Mouse (Mus musculus): ENCODE results near the gene Gm20388.
"Not testable (repeated sequence)": the region's sequence is repeated elsewhere in the genome, so short reads cannot be mapped to it uniquely, and the experiment has no call there.

Gene Gm20388

GRCm38 (mm10) chr8:123808671-123809070, 3898.0 kb downstream of the Gm20388 start:
- DNase-seq = no peak

- not testable (repeated sequence) for DNase-seq
Observed at GRCm38 (mm10) chr8:123809342-123809741, 3898.7 kb downstream of the Gm20388 start.

- DNase-seq = no peak
Observed at GRCm38 (mm10) chr8:123812227-123812626, 3901.6 kb downstream of the Gm20388 start.

GRCm38 (mm10) chr8:123813173-123813891, 3902.7 kb downstream of the Gm20388 start:
- no peak for DNase-seq

GRCm38 (mm10) chr8:123813892-123814266, 3903.2 kb downstream of the Gm20388 start:
- no peak for DNase-seq

DNA sequence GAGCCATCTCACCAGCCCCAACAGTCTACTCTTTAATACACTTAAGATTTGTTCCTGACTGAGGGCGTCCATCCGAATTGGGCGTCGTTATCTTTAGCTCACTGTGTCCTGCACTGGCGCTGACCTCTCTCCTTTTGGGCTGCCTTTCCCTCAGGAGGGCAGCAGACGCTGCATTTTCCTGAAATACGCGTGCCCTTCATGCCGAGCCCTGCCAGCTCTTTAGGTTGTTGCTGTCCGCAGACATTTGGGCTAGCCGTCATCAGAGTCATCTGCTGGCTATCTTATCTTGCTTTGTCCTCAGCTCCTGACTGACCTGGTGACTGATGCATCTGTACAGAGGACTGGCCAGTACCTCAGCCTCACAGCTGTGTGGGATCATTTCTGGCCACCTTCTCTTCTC, 3904.7 kb downstream of the Gm20388 start:
- no peak for DNase-seq

DNA sequence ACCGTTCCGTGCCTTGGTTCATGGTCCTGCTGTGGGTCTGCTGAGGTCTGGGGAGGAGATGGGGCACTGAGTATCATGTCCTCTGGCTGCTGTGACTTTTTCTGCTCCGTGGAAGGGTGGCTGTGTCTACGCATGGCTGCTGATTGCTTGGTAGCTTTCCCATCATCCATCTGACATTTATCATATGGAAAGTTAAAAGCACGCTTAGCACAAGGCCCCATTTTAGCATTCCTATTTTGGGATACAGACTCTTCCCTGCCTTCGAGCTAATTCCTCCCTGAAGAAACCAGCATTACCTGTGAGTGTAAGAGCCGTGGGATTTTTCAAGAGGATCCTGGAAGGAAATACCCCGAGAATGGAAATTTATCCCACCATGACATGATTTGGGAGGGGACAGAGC, 3906.3 kb downstream of the Gm20388 start:
- DNase-seq = no peak

DNA sequence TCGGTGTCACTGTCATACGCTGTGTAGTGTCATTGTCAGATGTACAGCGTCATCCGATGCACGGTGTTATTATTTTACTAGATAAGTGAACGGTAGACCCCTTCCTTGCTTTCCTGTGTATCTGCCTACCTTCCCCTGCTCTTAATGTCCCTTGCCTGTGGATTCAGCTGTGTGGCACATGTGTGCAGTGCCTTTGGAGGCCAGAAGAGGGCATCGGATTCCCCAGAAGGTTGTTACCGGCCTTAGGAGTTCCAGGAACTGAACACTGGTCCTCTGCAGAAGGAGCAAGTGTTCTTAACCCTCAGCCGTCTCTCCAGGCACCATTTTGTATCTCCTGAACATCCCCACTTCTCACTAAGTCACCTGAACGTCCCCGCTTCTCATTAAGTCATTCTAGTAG, 3907.1 kb downstream of the Gm20388 start:
- DNase-seq = no peak

DNA sequence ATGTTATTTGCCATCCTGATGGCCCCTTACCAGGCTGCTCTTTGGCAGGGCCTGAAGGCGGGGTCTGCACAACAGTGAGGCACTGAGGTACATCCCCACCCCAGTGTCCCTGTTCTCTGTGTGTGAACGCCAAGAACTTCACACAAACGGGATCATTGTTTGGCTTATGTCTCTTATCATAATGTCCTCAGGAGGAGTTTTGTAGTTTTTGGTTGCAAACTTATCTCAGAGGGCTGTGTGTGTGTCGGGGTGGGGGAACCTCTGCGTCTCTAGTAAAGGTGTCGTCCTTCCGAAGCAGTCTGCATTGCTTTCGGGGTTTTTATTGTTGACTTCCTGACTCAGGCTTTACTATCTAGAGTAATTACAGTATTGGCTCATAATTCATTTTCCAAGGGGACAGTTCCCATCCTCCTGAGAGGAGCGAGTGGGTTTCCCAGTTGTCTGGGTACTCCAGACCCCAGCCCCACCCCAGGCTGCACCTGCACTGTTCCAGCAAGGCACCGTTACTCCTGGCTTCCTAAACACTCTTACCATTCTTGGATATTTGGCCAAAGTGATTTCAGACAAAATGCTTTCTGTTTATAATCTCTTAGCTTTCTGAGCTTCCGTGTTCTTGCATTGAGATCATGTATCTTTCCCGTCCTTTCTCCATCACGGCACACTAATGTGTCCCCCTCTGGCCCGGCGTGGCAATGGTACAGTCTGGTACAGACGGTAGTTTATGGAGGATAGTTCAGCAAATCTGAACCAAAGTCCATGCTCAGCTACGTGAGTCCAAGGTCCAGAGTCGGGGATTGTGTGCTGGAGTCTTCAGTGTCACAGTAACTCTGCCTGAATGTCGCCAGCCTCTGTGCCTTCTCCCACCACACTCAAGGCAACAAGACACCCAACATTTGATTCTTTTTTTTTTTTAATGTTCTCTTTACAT, 3909.3 kb downstream of the Gm20388 start:
- no peak for DNase-seq

DNA sequence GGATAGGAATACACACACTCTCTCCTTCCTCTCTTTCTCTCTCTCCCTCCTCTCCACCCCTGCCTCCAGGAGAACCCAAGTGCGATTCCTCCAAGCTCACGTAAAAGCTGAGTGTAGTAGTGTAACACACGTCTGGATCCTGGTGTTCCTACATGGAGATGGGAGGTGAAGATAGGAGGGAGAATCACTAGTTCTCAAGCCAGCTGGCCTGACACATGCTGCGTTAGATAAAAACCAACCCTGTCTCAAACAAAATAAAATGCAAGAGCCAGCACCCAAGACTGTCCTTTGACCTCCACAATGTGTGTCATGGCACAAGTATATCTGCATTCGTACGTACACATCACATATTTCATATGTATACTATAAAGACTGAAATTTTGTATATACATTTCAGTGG, 3910.1 kb downstream of the Gm20388 start:
- no peak for DNase-seq

- DNase-seq = no peak
Observed at GRCm38 (mm10) chr8:123823111-123823510, 3912.5 kb downstream of the Gm20388 start.

DNA sequence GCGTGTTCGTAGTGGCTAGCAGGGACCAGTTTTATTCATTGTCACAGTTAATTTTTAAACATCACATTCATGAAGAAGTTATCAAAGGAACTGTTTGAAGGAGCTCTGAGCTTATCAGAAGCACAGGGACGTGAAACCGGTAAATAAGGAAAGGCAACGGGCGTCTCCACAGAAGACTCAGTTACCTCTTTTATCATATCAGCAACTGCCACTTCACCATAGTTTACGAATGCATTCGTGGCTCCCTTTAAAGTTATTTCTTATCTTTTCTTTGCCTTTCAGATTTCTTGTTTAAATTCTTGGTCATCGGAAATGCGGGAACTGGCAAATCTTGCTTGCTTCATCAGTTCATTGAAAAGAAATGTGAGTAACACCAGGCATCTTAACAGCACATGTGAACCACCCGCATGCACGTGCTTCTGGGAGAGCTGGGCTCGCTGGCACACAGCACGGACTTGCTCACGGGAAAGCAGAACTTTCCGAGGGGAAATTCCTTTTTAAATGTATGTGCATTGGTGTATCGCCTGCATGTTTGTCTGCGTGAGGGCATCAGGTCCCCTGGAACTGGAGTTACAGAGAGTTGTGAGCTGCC, 3913.0 kb downstream of the Gm20388 start:
- no peak for DNase-seq

- no peak for DNase-seq
Observed at GRCm38 (mm10) chr8:123826001-123826400, 3915.4 kb downstream of the Gm20388 start.

GRCm38 (mm10) chr8:123826758-123827157, 3916.1 kb downstream of the Gm20388 start:
- DNase-seq = no peak

GRCm38 (mm10) chr8:123827523-123827922, 3916.9 kb downstream of the Gm20388 start:
- no peak for DNase-seq

DNA sequence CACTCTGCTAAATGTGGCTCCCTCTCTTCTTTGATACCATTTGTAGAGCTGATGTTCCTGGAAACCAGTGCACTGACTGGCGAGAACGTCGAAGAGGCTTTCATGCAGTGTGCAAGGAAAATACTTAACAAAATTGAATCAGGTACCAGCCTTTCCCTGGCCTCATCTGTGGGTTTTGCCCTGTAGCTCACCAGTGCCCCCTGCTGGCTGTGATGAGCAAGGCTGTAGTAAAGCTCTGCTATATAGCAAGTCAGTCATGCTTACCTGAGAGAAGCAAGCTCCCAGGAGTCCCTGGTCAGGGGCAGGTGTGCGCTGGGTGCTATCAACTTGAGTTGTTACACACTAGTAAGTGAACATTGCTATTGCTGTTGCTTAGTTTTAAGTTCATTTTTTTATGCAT, 3922.1 kb downstream of the Gm20388 start:
- peak in 1 of 2 experiments; percentile 20 for DNase-seq

DNA sequence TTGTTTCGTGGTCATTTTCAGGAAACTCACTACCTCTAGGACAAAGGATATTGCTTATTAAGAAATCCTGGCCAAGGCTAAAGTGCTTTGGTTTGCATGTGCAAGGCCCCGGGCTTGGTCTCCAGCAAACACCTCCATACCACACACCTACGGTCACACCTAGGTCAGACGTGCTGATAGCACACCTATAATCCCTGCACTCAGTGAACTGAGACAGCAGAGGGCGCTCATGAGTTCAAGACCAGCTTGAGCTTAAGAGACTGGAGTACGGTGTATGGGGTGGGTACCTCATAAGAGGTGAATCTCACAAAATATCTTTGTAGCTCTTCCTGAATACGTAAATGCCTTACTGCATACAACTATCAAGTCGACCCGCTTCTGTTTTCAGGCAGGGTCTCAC, 3924.8 kb downstream of the Gm20388 start:
- DNase-seq = peak; percentile 13 to 34

GRCm38 (mm10) chr8:123836354-123836753, 3925.7 kb downstream of the Gm20388 start:
- DNase-seq = no peak

GRCm38 (mm10) chr8:123838496-123838895, 3927.9 kb downstream of the Gm20388 start:
- DNase-seq = no peak

GRCm38 (mm10) chr8:123840578-123841345, 3930.1 kb downstream of the Gm20388 start:
- no peak for DNase-seq

- no peak for DNase-seq
Observed at GRCm38 (mm10) chr8:123842086-123842485, 3931.4 kb downstream of the Gm20388 start.

GRCm38 (mm10) chr8:123844341-123844740, 3933.7 kb downstream of the Gm20388 start:
- no peak for DNase-seq

- DNase-seq = no peak
Observed at GRCm38 (mm10) chr8:123845114-123845513, 3934.5 kb downstream of the Gm20388 start.
